Mouse (Mus musculus) C2C12 (cell line): ENCODE data around the gene Xpo4. TPM values are rescaled to one million over a fixed set of nuclear protein-coding genes. Genes with fewer than 3 reads are reported as not detected.

Source experiments
- H3K27me3 ChIP-seq: one replicate; pipeline ENCODE4 v1.6.1; 2011; ENCODE audit not compliant: control insufficient read depth, insufficient read depth, insufficient read length
- H3K36me3 ChIP-seq: one replicate; pipeline ENCODE4 v1.6.1; 2011; ENCODE audit not compliant: control insufficient read depth, insufficient read depth
- H3K4me3 ChIP-seq: one replicate; pipeline ENCODE4 v1.5.1; 2011; ENCODE audit warnings: mild to moderate bottlenecking, control low read depth; ENCODE audit not compliant: poor library complexity, insufficient read depth, severe bottlenecking
- H3K79me2 ChIP-seq: one replicate; pipeline ENCODE4 v1.6.1; 2011; ENCODE audit not compliant: control insufficient read depth, insufficient read depth
- H3K79me3 ChIP-seq: one replicate; pipeline ENCODE4 v1.6.1; 2011; ENCODE audit warnings: low read depth, control low read depth
- H3ac ChIP-seq: one replicate; pipeline ENCODE3; 2011; ENCODE audit warnings: low read depth; ENCODE audit not compliant: control insufficient read depth, insufficient read length
- CEBPB ChIP-seq: IDR thresholded peaks from one replicate; pipeline ENCODE4 v1.6.1; 2011; ENCODE audit warnings: low read depth, mild to moderate bottlenecking, control low read depth, moderate library complexity
- CTCF ChIP-seq: IDR thresholded peaks from one replicate; pipeline ENCODE4 v1.5.1; 2011; ENCODE audit not compliant: control insufficient read depth, insufficient read depth, insufficient read length
- FOSL1 ChIP-seq: IDR thresholded peaks from one replicate; pipeline ENCODE4 v1.8.0; 2011; ENCODE audit warnings: mild to moderate bottlenecking, low read length; ENCODE audit not compliant: poor library complexity, insufficient read depth, severe bottlenecking
- MAX ChIP-seq: IDR thresholded peaks from one replicate; pipeline ENCODE4 v1.6.1; 2011; ENCODE audit warnings: mild to moderate bottlenecking, control low read depth
- MYOD1 ChIP-seq: IDR thresholded peaks from one replicate; pipeline ENCODE4 v1.6.1; 2011; ENCODE audit warnings: low read depth; ENCODE audit not compliant: control insufficient read depth, insufficient read length
- MYOG ChIP-seq: IDR thresholded peaks from one replicate; pipeline ENCODE4 v1.6.1; 2011; ENCODE audit not compliant: control insufficient read depth, insufficient read length; ENCODE audit errors: extremely low read depth
- USF1 ChIP-seq: IDR thresholded peaks from one replicate; pipeline ENCODE4 v1.6.1; 2011; ENCODE audit warnings: low read depth, mild to moderate bottlenecking, control low read depth, moderate library complexity
- polyA plus RNA-seq: library from polyadenylated mRNA; unstranded; fragments of >200 nt; fragmentation: generic; extraction: Trizol; gene quantifications from one replicate; pipeline ENCODE4 v1.2.1, GENCODE M21; 2012; ENCODE audit warnings: missing spikeins

Gene Xpo4
- polyA plus RNA-seq, 1 experiment = 5.3 TPM

DNA sequence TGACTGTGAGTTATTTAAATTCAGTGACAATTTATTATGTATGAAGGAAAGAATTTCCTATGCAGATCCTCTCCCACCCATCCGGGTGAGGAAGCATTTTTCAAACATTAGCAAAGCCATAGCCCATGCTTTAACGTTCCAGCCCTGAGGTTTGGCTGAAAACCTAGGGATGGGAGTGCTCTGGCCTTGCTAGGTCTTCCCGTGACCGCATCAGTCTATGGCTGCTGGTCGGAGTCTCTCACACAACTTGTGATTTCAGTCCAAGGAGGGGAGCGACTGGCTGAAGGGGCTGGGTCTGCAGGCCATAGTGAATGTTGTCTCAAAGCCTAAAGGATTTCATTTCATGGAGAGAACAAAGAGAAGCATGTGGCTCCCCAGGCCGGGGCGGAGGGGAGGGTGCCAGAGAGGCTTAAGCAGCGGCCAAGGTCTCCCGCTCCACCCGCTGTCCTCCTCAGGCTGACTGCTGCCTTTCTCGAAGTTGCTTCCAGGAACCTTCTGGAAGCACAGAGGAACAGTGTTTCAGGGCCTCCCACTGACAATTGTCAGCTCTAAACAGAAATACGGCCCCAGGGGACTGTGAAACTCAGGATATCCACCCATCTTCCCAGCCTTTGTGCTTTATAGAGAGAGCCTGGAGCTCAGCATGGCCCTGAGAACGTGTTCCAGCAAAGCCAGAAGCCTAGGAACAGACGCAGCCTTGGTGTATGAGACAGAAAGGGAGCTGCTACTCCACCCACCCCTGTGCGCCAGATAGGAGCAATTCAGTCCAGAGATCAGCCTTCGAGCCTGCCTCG is 42.1 kb upstream of the Xpo4 start:
- no peaks in the 10 kb centered on the region for H3K27me3 ChIP-seq

DNA sequence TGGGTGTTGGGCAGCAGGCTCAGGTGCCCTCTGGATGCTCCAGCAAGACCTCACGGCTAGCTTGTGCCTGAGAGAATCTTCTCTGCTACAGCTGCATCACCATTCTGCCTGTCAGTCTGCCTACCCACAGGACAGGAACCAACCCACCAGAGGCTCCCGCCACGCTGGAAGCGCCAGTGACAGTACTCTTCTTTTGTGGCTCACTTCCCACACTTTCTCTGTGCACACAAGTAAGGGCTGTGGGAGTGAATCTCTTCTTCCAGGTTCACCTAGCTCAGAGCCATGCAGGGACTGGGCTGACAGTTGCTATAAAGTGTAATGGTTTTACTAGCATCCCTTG is 41.5 kb upstream of the Xpo4 start:
- Histone ChIP-seq H3ac (no peak overlapping the region), H3K27me3 (no peaks in the 10 kb centered on the region), H3K36me3 (peaks cover 10% of the 10 kb centered on the region), H3K79me3 (peaks cover 15% of the 10 kb centered on the region), H3K79me2 (peaks cover 56% of the 10 kb centered on the region), H3K4me3 (no peak overlapping the region)
- TF ChIP-seq CEBPB = no peak
- no peak for TF ChIP-seq MYOG
- no peak for TF ChIP-seq FOSL1
- no peak for TF ChIP-seq CTCF
- no peak for TF ChIP-seq MAX
- TF ChIP-seq USF1 = no peak
- TF ChIP-seq MYOD1 = no peak

More for the DNA sequence above, 42.1 kb upstream of the Xpo4 start:
- H3ac ChIP-seq = no peak overlapping the region
- H3K36me3 ChIP-seq = peaks cover 8% of the 10 kb centered on the region
- peaks cover 18% of the 10 kb centered on the region for H3K79me3 ChIP-seq
- H3K79me2 ChIP-seq = peaks cover 61% of the 10 kb centered on the region
- no peak overlapping the region for H3K4me3 ChIP-seq
- TF ChIP-seq CEBPB (no peak), FOSL1 (no peak)

DNA sequence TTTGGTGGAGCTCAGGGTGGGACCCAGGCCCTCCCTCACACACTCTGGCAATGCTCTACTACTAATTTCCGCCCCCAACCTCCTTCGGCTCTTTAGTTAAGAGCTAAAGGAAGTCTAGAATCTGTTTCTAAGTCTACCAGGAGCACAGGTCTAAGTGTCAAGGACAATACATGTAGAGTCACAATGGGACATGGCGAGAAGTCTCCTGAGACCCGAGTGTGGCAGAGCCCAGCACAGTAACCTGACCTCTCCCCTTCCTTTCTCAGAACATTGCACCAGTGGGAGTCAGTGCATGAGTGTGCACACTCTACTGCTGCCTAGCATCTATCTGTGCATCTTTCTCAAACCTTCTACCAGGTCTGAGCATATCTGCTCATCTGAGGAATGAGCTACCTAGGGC is 40.5 kb upstream of the Xpo4 start:
- H3ac ChIP-seq = no peak overlapping the region
- peaks cover 46% of the 10 kb centered on the region for H3K79me2 ChIP-seq
- peaks cover 12% of the 10 kb centered on the region for H3K36me3 ChIP-seq
- no peaks in the 10 kb centered on the region for H3K27me3 ChIP-seq
- H3K79me3 ChIP-seq = peaks cover 10% of the 10 kb centered on the region
- H3K4me3 ChIP-seq = no peak overlapping the region
- TF ChIP-seq CTCF (no peak), CEBPB (no peak), MAX (no peak), MYOG (no peak), USF1 (no peak), FOSL1 (no peak), MYOD1 (no peak)

DNA sequence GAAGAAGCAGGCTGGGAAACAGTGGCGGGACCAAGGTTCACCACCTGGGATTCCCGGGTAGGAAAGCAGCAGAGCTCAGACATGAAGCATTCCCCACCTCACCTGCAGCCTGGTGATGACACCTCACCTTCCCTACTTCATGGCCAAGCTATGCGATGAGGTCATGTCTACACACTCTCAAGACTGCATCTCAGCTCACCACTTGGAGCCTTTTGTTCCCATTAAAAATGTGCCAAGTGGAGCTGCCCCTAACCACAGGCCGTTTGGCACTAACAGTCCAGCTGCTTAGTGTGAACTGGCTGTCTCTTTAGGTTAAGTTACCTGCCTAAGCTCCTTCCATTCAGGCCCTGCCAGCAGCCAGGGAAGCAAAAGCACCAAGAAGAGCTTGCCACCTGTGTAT is 39.8 kb upstream of the Xpo4 start:
- TF ChIP-seq CEBPB = no peak
- TF ChIP-seq MAX = no peak
- TF ChIP-seq USF1 = no peak
- no peak for TF ChIP-seq MYOG
- TF ChIP-seq MYOD1 = no peak
- no peak for TF ChIP-seq FOSL1
- no peak for TF ChIP-seq CTCF
- H3ac ChIP-seq = no peak overlapping the region
- H3K4me3 ChIP-seq = no peak overlapping the region
- H3K27me3 ChIP-seq = no peaks in the 10 kb centered on the region
- peaks cover 10% of the 10 kb centered on the region for H3K79me3 ChIP-seq
- H3K79me2 ChIP-seq = peaks cover 39% of the 10 kb centered on the region
- H3K36me3 ChIP-seq = peaks cover 15% of the 10 kb centered on the region

DNA sequence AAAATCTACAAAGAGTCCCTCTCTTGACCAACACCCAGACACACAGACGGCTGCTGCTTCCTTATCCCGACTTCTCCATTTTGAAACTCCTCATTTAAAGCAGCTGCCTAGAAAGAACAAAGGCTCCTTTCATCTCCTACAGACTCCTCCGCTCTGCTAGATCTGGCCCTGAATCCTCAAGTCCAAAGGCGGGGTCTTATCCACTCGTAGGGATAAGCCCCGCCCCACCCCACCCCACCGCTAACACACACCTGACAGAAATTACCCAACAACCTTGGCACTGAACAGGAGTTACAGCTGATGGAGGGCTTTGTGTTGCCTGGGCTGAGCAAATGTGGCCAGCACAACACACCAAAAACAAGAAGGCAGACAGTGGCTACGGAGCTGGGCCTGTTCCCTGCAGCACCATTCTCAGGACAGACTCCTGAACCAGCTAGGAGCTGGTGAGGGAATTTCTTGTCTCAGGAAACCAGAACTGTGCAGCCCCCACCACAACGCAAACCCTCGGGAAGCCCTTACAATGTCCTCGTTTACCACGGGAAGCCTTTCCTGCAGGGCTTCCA is 36.8 kb upstream of the Xpo4 start:
- Histone ChIP-seq H3K79me3 (peaks cover 2% of the 10 kb centered on the region), H3K36me3 (peaks cover 29% of the 10 kb centered on the region), H3ac (no peak overlapping the region), H3K27me3 (no peaks in the 10 kb centered on the region), H3K4me3 (no peak overlapping the region), H3K79me2 (peaks cover 8% of the 10 kb centered on the region)
- no peak for TF ChIP-seq MAX
- TF ChIP-seq MYOG = no peak
- TF ChIP-seq MYOD1 = no peak
- no peak for TF ChIP-seq FOSL1
- no peak for TF ChIP-seq CTCF
- TF ChIP-seq USF1 = no peak
- TF ChIP-seq CEBPB = no peak

DNA sequence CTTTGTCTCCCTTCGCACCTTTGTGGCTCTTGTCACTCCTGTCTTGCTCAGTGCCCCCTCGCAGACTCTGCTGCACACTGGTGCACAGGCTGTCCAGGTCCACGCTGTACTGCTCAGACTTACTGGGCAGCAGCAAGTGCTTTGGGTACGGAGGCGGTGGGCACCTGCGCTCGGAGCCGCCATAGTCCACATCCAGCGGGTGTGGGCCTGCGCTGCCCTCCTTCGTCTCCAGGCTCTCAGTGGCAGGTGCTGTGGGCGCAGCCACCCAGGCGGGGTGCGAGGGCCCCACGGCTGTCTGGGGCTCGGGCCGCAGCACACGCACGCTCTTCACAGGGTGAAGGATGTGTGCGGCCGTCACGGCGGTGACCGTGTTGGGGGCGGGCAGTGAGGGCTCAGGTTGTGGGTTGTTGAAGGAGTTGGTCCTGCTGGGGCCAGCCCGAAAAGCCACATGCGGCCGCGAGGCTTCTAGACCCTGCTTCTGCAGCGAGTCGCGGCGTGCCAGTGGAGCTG is 34.3 kb upstream of the Xpo4 start:
- no peak overlapping the region for H3ac ChIP-seq
- H3K4me3 ChIP-seq = no peak overlapping the region
- no peaks in the 10 kb centered on the region for H3K79me2 ChIP-seq
- TF ChIP-seq MYOG = no peak
- TF ChIP-seq MAX = no peak
- no peak for TF ChIP-seq CEBPB
- TF ChIP-seq MYOD1 = no peak
- TF ChIP-seq CTCF = no peak
- TF ChIP-seq FOSL1 = no peak
- no peak for TF ChIP-seq USF1
- H3K36me3 ChIP-seq = peaks cover 46% of the 10 kb centered on the region
- no peaks in the 10 kb centered on the region for H3K27me3 ChIP-seq
- no peaks in the 10 kb centered on the region for H3K79me3 ChIP-seq
